Mouse (Mus musculus): ENCODE measurements around the gene Tigd3. TPM values are rescaled to one million over a fixed set of nuclear protein-coding genes. Genes with fewer than 3 reads are reported as not detected.
"Not testable (repeated sequence)": the region's sequence is repeated elsewhere in the genome, so short reads cannot be mapped to it uniquely, and the experiment has no call there.

Tigd3 gene
- polyA plus RNA-seq, 1 experiment, result 0.69 TPM

DNA sequence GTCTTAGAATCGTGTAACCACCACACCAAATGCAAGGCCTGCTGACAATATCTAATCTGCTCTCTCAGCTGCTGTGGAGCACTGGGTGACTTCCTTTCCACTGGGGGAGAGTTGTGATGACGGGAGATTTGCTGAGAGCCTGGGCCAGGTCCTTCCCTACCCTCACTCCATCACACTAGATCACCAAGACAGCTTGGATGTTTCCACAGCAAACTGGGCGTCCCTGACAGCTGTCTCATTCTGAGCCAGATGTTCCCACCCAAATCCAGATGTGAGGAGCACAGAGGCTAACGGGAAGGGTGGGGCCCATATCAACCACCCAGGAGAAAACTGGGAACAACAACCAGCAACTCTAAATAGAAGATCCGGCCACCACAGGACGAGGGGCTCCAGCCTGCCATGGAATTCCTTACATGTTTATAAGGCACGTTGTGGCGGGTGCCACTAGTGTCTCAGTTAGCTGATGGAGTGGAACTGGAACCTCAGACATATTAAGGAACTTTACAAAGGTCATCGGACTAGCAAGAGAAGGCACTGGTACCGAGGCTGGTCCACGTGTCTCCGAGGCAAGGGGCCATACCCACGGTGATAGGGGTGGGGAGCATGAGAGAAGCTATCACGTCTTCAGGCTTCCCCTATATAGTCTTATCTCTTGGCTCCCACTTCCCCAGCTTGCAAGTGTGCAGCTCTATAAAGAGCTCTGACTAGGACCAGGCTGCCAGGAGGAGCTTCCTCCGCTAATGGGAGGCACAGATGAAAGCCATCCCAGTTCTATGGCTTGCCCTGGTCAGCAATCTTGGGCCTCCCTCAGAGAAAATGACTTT is 28.4 kb upstream of the Tigd3 start:
- DNase-seq (ENCODE audit: low spot score), result no peak

DNA sequence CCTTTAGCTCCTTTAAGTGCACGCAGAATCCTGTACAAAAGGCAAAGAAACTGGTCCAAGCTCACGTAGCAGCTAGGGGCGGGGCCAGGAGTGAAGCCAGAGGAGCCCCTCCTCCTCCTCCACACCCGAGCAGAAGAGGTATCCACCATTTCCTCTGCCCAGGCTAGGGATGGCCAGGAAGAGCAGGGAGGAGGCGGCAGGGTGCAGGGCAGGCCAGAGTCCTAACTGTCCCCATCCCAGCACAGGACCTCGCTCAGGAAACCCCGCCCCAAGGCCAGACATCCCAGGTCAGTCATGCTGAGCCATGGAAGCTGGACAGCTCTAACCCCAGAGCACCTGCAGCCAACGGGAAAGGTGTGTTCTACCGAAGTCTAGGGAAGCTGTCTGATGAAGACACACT is 27.8 kb upstream of the Tigd3 start:
- DNase-seq (ENCODE audit: low spot score), result no peak

- no peak for DNase-seq (ENCODE audit: low spot score)
Measured at GRCm38 (mm10) chr19:5913007-5913719, 19.2 kb upstream of the Tigd3 start, which contains the start of gene Dpf2. TSS of gene Dpf2 (minus strand) at chr19:5913010.

GRCm38 (mm10) chr19:5912103-5913006 is 18.4 kb upstream of the Tigd3 start:
- peak; percentile 95 for DNase-seq (ENCODE audit: low spot score)

DNA sequence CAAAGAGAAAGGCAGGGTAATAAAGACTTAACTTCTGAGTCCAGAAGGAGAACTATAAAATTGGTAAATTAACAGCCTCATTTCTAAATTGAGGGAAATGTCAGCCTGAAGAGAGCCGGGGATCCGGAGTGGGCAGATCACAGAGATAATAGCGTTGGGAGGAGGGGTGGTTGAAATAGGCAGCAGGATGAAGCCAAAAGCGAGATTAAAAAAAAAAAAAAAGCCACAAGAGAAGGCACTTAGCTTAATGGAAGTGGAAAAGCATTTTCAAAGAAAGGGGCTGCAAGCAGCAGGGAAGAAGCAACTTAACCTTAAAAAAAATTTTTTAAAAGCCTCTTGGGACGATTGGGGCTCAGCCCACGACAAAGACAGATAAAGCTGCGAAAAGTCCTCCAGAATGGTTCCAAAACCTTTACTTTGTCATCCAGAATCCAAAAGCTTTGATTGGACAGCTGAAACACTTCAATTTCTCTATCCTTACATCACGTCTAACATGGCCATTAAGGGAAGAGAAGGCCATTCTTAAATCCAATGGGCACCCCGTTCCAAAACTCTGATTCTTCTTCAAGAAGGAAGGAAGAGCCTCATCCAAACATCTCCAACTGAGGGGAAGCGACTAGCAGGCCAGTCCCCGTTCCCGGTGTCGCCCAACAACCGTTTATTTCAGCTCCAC is 17.6 kb upstream of the Tigd3 start:
- DNase-seq (ENCODE audit: low spot score), result no peak

GRCm38 (mm10) chr19:5910221-5910620 is 16.3 kb upstream of the Tigd3 start:
- no peak for DNase-seq (ENCODE audit: low spot score)

GRCm38 (mm10) chr19:5907275-5907674 is 13.3 kb upstream of the Tigd3 start:
- DNase-seq (ENCODE audit: low spot score), result no peak

- no peak for DNase-seq (ENCODE audit: low spot score)
Measured at GRCm38 (mm10) chr19:5893282-5894001, 507 bp downstream of the Tigd3 start.

GRCm38 (mm10) chr19:5892735-5893134 is 1.2 kb downstream of the Tigd3 start:
- DNase-seq (ENCODE audit: low spot score), result no peak

DNA sequence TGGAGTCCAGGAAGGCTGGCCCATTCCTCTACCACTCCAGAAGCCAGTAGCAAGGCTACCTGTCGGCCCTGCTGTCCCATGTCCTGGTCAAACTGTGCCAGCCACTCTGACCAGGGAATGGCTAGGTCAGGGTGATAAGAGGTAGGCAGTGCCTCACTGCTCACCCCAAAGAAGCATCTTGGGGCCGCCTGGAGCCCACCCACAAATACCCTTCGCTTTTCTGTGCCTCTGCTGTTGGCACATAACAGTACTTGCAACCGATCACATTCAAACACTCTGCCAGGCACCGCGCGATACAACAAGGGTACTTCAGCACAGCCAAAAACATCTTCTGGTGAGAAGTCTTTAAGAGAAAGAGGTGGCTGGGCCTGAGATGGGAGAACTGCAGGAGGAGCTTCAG is 1.7 kb downstream of the Tigd3 start:
- DNase-seq (ENCODE audit: low spot score), result no peak

DNA sequence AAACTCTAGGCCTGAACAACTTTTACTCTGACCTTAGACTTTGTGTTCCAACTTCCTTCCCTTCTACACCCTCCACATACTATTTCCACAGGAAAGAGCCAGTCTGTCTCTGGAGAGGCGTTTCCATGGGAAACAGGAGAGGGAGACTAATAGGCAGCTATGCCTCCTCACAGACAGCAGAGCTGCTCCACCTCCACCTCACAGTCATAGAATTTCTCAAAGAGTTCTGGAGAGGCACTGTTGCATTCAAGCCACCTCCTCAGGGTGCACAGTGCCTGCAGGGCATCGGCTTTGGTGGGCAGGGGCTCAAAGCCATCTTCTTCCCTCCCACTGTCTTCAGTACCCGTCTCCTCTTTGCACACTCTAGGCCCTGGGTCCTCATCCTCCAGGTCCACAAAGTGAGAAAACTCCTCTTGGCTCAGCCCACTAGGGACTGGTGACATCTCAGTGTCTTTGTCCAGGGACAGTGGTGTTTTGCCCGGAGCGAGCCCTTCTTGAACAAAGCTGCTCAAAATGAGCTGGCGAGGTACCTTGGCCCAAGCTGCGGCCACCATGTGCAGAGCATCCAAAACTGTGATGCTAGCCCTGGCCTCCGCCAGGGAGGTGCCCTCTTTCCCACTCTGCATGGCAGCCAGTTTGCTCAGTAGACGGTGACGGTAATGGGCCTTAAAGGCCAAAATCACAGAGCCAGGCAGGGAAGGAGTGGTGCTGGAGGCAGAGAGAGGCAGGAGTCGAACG is 2.3 kb downstream of the Tigd3 start:
- DNase-seq (ENCODE audit: low spot score), result no peak

GRCm38 (mm10) chr19:5889211-5889610 is 4.7 kb downstream of the Tigd3 start:
- no peak for DNase-seq (ENCODE audit: low spot score)

DNA sequence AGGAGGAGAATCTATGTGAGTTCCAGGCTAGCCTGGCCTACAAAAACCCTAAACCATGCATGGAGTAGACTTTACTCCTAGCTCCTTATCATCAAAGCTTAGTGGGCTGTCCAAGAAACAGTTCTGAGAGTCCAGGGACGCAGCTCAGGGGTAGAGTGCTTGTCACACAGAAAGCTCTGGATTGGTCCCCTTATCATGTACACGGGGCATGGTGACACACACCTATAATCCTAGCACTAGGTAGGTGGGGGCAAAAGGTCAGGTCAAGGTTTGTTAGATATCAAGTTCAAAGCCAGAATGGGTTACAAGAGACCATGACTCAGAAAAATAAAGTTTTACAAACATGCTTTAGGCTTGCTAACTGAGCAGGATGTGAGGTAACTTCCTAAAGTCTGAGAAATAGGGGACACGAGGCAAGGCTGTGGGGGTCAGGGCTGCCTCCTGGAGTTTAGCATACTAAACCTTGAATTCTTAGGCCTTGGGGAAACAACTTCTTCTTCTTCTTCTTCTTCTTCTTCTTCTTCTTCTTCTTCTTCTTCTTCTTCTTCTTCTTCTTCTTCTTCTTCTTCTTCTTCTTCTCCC is 6.6 kb downstream of the Tigd3 start:
- DNase-seq (ENCODE audit: low spot score), result no peak

GRCm38 (mm10) chr19:5885838-5886237 is 8.1 kb downstream of the Tigd3 start:
- DNase-seq (ENCODE audit: low spot score), result no peak

GRCm38 (mm10) chr19:5883935-5884334 is 10.0 kb downstream of the Tigd3 start:
- no peak for DNase-seq (ENCODE audit: low spot score)

DNA sequence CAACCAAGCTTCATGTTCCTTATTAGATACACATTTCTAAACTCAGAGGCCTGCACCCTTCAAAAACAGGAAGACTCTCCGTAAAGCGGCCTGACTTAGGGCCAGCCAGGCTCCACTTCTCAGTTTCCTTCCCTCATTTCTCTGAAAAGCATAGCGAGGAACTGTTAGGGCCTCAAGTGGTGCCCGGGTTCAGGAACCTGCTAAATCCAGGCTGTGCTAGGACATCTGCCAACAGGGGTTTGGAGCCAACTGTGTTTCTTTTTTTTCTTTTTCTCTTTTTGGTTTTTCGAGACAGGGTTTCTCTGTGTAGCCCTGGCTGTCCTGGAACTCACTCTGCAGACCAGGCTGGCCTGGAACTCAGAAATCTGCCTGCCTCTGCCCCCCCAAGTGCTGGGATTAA is 11.9 kb downstream of the Tigd3 start:
- DNase-seq (ENCODE audit: low spot score), result not testable (repeated sequence)

GRCm38 (mm10) chr19:5881155-5881554 is 12.8 kb downstream of the Tigd3 start:
- no peak for DNase-seq (ENCODE audit: low spot score)

DNA sequence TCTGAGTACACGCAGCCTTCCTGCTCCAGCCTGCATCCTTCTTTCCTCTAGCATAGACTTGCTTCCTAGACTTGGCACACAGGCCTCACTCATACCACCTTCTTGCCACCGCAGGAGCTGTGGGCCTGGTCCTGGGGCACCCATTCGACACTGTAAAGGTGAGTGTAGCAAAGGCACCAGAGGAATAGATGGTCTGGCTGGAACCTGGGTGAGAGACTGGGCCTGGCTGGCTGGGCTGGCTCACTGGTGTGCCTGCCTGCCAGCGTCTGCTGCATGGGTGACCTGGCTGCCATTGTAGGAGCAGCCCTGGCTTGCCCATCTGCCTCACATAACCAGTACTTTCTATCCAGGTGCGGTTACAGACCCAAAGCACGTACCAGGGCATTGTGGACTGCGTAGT is 14.2 kb downstream of the Tigd3 start:
- DNase-seq (ENCODE audit: low spot score), result no peak

DNA sequence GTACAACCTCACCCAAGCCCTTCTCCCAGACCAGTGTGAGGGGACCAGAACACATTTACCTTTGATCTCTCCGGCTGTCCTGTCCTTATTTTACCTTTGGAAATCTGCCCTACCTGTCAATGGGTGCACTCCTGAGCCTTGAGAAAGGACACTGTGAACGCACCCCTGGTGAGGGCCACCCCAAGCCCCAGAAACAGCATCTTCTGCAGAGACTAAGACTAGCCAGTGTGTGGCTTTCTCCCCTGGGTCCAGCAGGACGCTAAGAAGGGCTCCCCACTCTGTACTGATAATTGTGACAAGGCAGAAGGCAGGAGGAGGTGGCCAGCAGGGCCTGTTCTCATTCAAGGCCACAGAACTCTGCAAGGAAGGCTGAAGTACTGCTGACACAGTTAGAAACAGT is 15.0 kb downstream of the Tigd3 start:
- DNase-seq (ENCODE audit: low spot score), result no peak

DNA sequence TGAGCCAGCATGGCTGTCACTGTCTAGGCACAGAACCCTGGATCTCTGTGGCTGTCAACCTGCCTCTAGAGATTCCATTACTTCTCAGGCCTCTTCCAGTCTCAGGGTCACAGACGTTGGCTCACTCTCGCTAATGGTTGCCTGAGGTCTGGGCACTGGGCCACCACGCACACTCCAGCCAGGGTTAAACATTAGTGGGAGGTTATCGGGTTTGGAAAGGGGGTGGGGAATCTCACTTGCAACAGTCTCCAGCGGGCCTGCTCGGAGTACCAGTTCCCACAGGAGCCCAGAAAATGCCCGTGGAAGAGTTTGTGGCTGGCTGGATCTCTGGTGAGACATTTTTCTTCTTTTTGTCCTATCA is 15.6 kb downstream of the Tigd3 start:
- no peak for DNase-seq (ENCODE audit: low spot score)

All from urinary bladder, adult 2 months (tissue).